8 mouse cellular contexts compared by ENCODE assay signal in genomic region chr11:120232230-120233097, GRCm38 (mm10). TPM values are rescaled to one million over a fixed set of nuclear protein-coding genes. Genes with fewer than 3 reads are reported as not detected.
DNase-seq lines count a peak whose midpoint lies in the region; ATAC-seq lines count a peak whose summit lies in the region.

Gene Bahcc1 (plus strand): TSS chr11:120232947.

- intact Hi-C loops in gastrocnemius, postnatal 14 days (cut with DNase I; ENCODE audit: low total_unique reads): no loop called here
- intact Hi-C loops in left cerebral cortex, postnatal 10 days (cut with DNase I): loop anchor here (1.0 to 2.0 kb wide), 2 partner anchors 43 to 116 kb away; partner anchors contain the start of gene Actg1

- DNase-seq in adrenal gland, adult (ENCODE audit: inconsistent age in 2 of 2, low spot score in 1 of 2): peak; percentile 100
- DNase-seq in embryo, embryonic 10.5 days (ENCODE audit: low spot score): peak; percentile 100
- peak; percentile 100 for DNase-seq in gastrocnemius, postnatal 14 days
- DNase-seq in left cerebral cortex, postnatal 10 days (ENCODE audit: extremely low spot score in 1 of 2, low spot score in 2 of 2): peak; percentile 100
- DNase-seq in right cerebral cortex, postnatal 25 days: peak; percentile 100
- DNase-seq in urinary bladder, postnatal 4 days (ENCODE audit: low spot score in 2 of 2): peak; percentile 100

- ATAC-seq in inflammation-experienced regulatory T-cells, adult 6 months: peak; percentile 75
- ATAC-seq in megakaryocyte-erythroid progenitor cell, adult 5-6 weeks (replicated peaks; ENCODE audit: low FRiP score, low TSS enrichment, poor library complexity, severe bottlenecking): peak; percentile 82

RNA-seq across cellular contexts. Expression of gene Bahcc1, which starts in this region (rescaled TPM):
- total RNA-seq in gastrocnemius, postnatal 14 days (2021): 1 to 10 TPM; 3.4 to 8.1 TPM
- polyA plus RNA-seq in inflammation-experienced regulatory T-cells, adult 6 months (2017; shearing (Covaris generic)): not detected
- 10 to 100 TPM; 19.7 to 20.6 TPM for total RNA-seq in left cerebral cortex, postnatal 10 days (2021)
- total RNA-seq in megakaryocyte-erythroid progenitor cell, adult 5-6 weeks (2014; fragmentation: Nextera tagmentation): 25.6 and 30.1 TPM in 2 replicates
- total RNA-seq in megakaryocyte-erythroid progenitor cell, adult 5-6 weeks (2017): 6.7 and 7.0 TPM in 2 replicates

Comparison
In these comparisons a context has a peak if more than half of its experiments do, and no peak if none do; other contexts are left out.
1. Peak in every context shown above with its lines: DNase-seq and ATAC-seq.
2. Peak in ATAC-seq in inflammation-experienced regulatory T-cells, adult 6 months; RNA of the gene not detected or under 1 TPM.